In genomic region chr11:68390381-68391287, GRCm38 (mm10) we compare ENCODE assay signal across 22 mouse cellular contexts. TPM values are rescaled to one million over a fixed set of nuclear protein-coding genes. Genes with fewer than 3 reads are reported as not detected.
DNase-seq lines count a peak whose midpoint lies in the region; ATAC-seq lines count a peak whose summit lies in the region.
"Had no signal": no experiment of that assay in that cellular context is flagged by ENCODE, and none has a peak within 500 bp of the region (broad histone marks: within the 10 kb centered on the region; RNA-seq: fewer than 3 reads in every experiment).

No protein-coding gene starts in this region.

- no peak overlapping the region for H3K4me2 ChIP-seq in midbrain, embryonic 14.5 days (ENCODE audit: low read length)
- H3K4me2 ChIP-seq in heart, embryonic 13.5 days: peak overlapping the region; percentile 54
- H3K4me2 ChIP-seq in limb, embryonic 13.5 days (replicated peaks): 0 out of 2 replicates have a peak overlapping the region, but pooled peaks have one; percentile 14
- H3K4me2 ChIP-seq: liver, embryonic 12.5 days; lung, embryonic 14.5 days; midbrain, embryonic 15.5 days had no signal

- 7% methylated on average over 19 of the region's 19 CpGs for WGBS in midbrain, embryonic 10.5 days
- 10% methylated on average over 19 of the region's 19 CpGs for WGBS in midbrain, embryonic 14.5 days
- WGBS in heart, embryonic 13.5 days: 2% methylated on average over 19 of the region's 19 CpGs
- WGBS in limb, embryonic 13.5 days: 5% methylated on average over 19 of the region's 19 CpGs

- peaks cover 81% of the 10 kb centered on the region for H3K4me1 ChIP-seq in midbrain, embryonic 10.5 days
- H3K4me1 ChIP-seq in midbrain, embryonic 14.5 days (ENCODE audit: control insufficient read depth, insufficient read depth, low read length): peaks cover 5% of the 10 kb centered on the region; the same call in 1 of the 2 replicates
- H3K4me1 ChIP-seq in heart, embryonic 13.5 days: peaks cover 43% of the 10 kb centered on the region
- peaks cover 20% of the 10 kb centered on the region for H3K4me1 ChIP-seq in limb, embryonic 13.5 days

- peaks cover 98% of the 10 kb centered on the region for H3K27me3 ChIP-seq in midbrain, embryonic 10.5 days (ENCODE audit: low read depth, poor library complexity, severe bottlenecking)
- peaks cover 80% of the 10 kb centered on the region for H3K27me3 ChIP-seq in midbrain, embryonic 14.5 days (ENCODE audit: control insufficient read depth, insufficient read depth, low read length)
- peaks cover 96% of the 10 kb centered on the region for H3K27me3 ChIP-seq in heart, embryonic 13.5 days (replicated peaks)
- H3K27me3 ChIP-seq in limb, embryonic 13.5 days: peaks cover 91% of the 10 kb centered on the region

- no peaks in the 10 kb centered on the region; the same call in 1 of the 2 replicates for H3K36me3 ChIP-seq in midbrain, embryonic 10.5 days
- no peaks in the 10 kb centered on the region for H3K36me3 ChIP-seq in midbrain, embryonic 14.5 days (ENCODE audit: control insufficient read depth, insufficient read depth, low read length)
- H3K36me3 ChIP-seq in heart, embryonic 13.5 days: no peaks in the 10 kb centered on the region
- H3K36me3 ChIP-seq in limb, embryonic 13.5 days: no peaks in the 10 kb centered on the region
- H3K36me3 ChIP-seq: liver, embryonic 12.5 days; midbrain, embryonic 15.5 days had no signal

- peak; percentile 21 for DNase-seq in midbrain, embryonic 10.5 days (ENCODE audit: low spot score)
- no peak for DNase-seq in midbrain, embryonic 14.5 days
- peak; percentile 69 for DNase-seq in heart, adult 18-20 months
- DNase-seq in adrenal gland, adult (ENCODE audit: inconsistent age in 2 of 2, low spot score in 1 of 2): no peak
- no peak for DNase-seq in lung, postnatal 4 days
- DNase-seq: adrenal gland, postnatal 25 days; cerebellum, adult 2 months; kidney, adult 9 months; lung, embryonic 14.5 days; right cerebral cortex, postnatal 4 days; thymus, postnatal 36 days had no signal

- H3K4me3 ChIP-seq in midbrain, embryonic 10.5 days: no peak overlapping the region
- H3K4me3 ChIP-seq in midbrain, embryonic 14.5 days (replicated peaks; ENCODE audit: low read depth, low read length): no peak overlapping the region
- H3K4me3 ChIP-seq in heart, embryonic 13.5 days: peak overlapping the region; percentile 0; the same call in 1 of the 2 replicates
- H3K4me3 ChIP-seq in limb, embryonic 13.5 days: no peak overlapping the region
- H3K4me3 ChIP-seq: liver, embryonic 12.5 days; midbrain, embryonic 15.5 days had no signal

- no peaks in the 10 kb centered on the region for H3K9me3 ChIP-seq in midbrain, embryonic 10.5 days (replicated peaks)
- no peaks in the 10 kb centered on the region for H3K9me3 ChIP-seq in midbrain, embryonic 14.5 days (ENCODE audit: control insufficient read depth, low read length)
- no peaks in the 10 kb centered on the region for H3K9me3 ChIP-seq in heart, embryonic 13.5 days
- peaks cover 4% of the 10 kb centered on the region; the same call in 1 of the 2 replicates for H3K9me3 ChIP-seq in limb, embryonic 13.5 days
- H3K9me3 ChIP-seq: liver, embryonic 12.5 days; midbrain, embryonic 15.5 days had no signal

- H3K9ac ChIP-seq in midbrain, embryonic 14.5 days (replicated peaks; ENCODE audit: low read length): no peak overlapping the region
- peak overlapping the region; percentile 45 for H3K9ac ChIP-seq in heart, embryonic 13.5 days
- H3K9ac ChIP-seq in limb, embryonic 13.5 days: no peak overlapping the region
- H3K9ac ChIP-seq: liver, embryonic 12.5 days; lung, embryonic 14.5 days; midbrain, embryonic 15.5 days had no signal

- no peak for ATAC-seq in midbrain, embryonic 14.5 days (ENCODE audit: low FRiP score, low TSS enrichment)
- ATAC-seq in heart, embryonic 13.5 days (ENCODE audit: extremely low read depth, insufficient number of reproducible peaks, low FRiP score, low TSS enrichment): peak; percentile 75; the same call in 1 of the 2 replicates
- no peak for ATAC-seq in limb, embryonic 13.5 days (ENCODE audit: low FRiP score, low read depth)
- ATAC-seq: activated CD4-positive, CD25-positive, alpha-beta regulatory T cell, adult 4 months; CD4-positive, CD25-positive, alpha-beta regulatory T cell, adult 4 months; forebrain, embryonic 16.5 days; hindbrain, postnatal 0 days; liver, embryonic 12.5 days; midbrain, embryonic 15.5 days had no signal

- peak overlapping the region; percentile 19; the same call in 1 of the 2 replicates for H3K27ac ChIP-seq in midbrain, embryonic 10.5 days (replicated peaks)
- no peak overlapping the region for H3K27ac ChIP-seq in midbrain, embryonic 14.5 days (replicated peaks; ENCODE audit: low read depth, low read length)
- peak overlapping the region; percentile 81 for H3K27ac ChIP-seq in heart, embryonic 13.5 days (replicated peaks)
- H3K27ac ChIP-seq in limb, embryonic 13.5 days: no peak overlapping the region
- H3K27ac ChIP-seq: hindbrain, postnatal 0 days; liver, embryonic 12.5 days; macrophage; midbrain, embryonic 15.5 days had no signal

RNA-seq across cellular contexts. Expression of gene Ntn1, which starts 10.0 kb away (rescaled TPM):
- polyA plus RNA-seq in midbrain, embryonic 10.5 days (2016; fragmentation: Nextera tagmentation; extraction: Ambion mirVana): 25.6 and 27.4 TPM in 2 replicates
- polyA plus RNA-seq in midbrain, embryonic 14.5 days (2014; fragmentation: Nextera tagmentation; extraction: Ambion mirVana): 8.4 and 12.3 TPM in 2 replicates
- total RNA-seq in heart, adult 18-20 months (2021): 10 to 100 TPM; 72.7 to 76.0 TPM
- 19.2 and 19.3 TPM in 2 replicates for polyA plus RNA-seq in heart, embryonic 13.5 days (2015; fragmentation: Nextera tagmentation; extraction: Ambion mirVana)
- 5.5 and 7.0 TPM in 2 replicates for polyA plus RNA-seq in limb, embryonic 13.5 days (2015; fragmentation: Nextera tagmentation; extraction: Ambion mirVana)
- total RNA-seq: granulocyte monocyte progenitor cell, adult 5-6 weeks; neutrophil, adult 5-6 weeks had no signal

RNA-seq across cellular contexts. Expression of gene Pik3r5, which starts 41.3 kb away (rescaled TPM):
- 0.68 and 0.90 TPM in 2 replicates for polyA plus RNA-seq in midbrain, embryonic 10.5 days (2016; fragmentation: Nextera tagmentation; extraction: Ambion mirVana)
- polyA plus RNA-seq in midbrain, embryonic 14.5 days (2014; fragmentation: Nextera tagmentation; extraction: Ambion mirVana): 0.04 and 0.54 TPM in 2 replicates
- 1 to 10 TPM; 1.1 to 1.9 TPM for total RNA-seq in heart, adult 18-20 months (2021)
- 0.23 and 0.39 TPM in 2 replicates for polyA plus RNA-seq in heart, embryonic 13.5 days (2015; fragmentation: Nextera tagmentation; extraction: Ambion mirVana)
- polyA plus RNA-seq in limb, embryonic 13.5 days (2015; fragmentation: Nextera tagmentation; extraction: Ambion mirVana): 0.51 and 0.61 TPM in 2 replicates

Comparison
In these comparisons a context has a peak if more than half of its experiments do, and no peak if none do; other contexts are left out.
1. DNase-seq: peak in midbrain, embryonic 10.5 days (single experiment) and heart, adult 18-20 months (2 of 2); none in midbrain, embryonic 14.5 days (single experiment), adrenal gland, adult (0 of 2) and lung, postnatal 4 days (0 of 2).
2. H3K27ac ChIP-seq: peak in midbrain, embryonic 10.5 days (single experiment) and heart, embryonic 13.5 days (single experiment); none in midbrain, embryonic 14.5 days (single experiment) and limb, embryonic 13.5 days (single experiment).